Mouse (Mus musculus) forebrain, embryonic 14.5 days (tissue): Measurements from ENCODE around the gene Il4ra. TPM values are rescaled to one million over a fixed set of nuclear protein-coding genes. Genes with fewer than 3 reads are reported as not detected.

ENCODE experiments used
- ATAC-seq: fragments of 200-750 bp; cut with Nextera tagmentation; 2 replicates; pipeline ENCODE4 v1.8.0; 2017; ENCODE audit warnings: mild to moderate bottlenecking, moderate library complexity
- DNase-seq: peaks from one replicate; pipeline ENCODE4 v3.0.0-alpha.2; 2015; ENCODE audit warnings: low spot score
- H3K27ac ChIP-seq: fragments of 300-500 bp; sonication (generic); 2 replicates; pipeline ENCODE4 v1.5.1; 2014; ENCODE audit warnings: low read depth, mild to moderate bottlenecking, control low read depth, low read length, moderate library complexity
- H3K27me3 ChIP-seq: fragments of 300-500 bp; sonication (generic); replicated peaks from 2 replicates; pipeline ENCODE4 v1.6.1; 2014; ENCODE audit warnings: low read length, control low read depth, mixed read lengths; ENCODE audit not compliant: control insufficient read depth, insufficient read depth
- H3K36me3 ChIP-seq: fragments of 300-500 bp; sonication (generic); 2 replicates; pipeline ENCODE4 v1.6.1; 2014; ENCODE audit warnings: low read length, control low read depth; ENCODE audit not compliant: control insufficient read depth, insufficient read depth
- H3K4me1 ChIP-seq: fragments of 300-500 bp; sonication (generic); 2 replicates; pipeline ENCODE4 v1.6.1; 2014; ENCODE audit warnings: antibody characterized with exemption, low read length, control low read depth; ENCODE audit not compliant: control insufficient read depth, insufficient read depth
- H3K4me2 ChIP-seq: fragments of 300-500 bp; sonication (generic); 2 replicates; pipeline ENCODE4 v1.6.1; 2014; ENCODE audit warnings: mild to moderate bottlenecking, control low read depth, low read length
- H3K4me3 ChIP-seq: fragments of 300-500 bp; sonication (generic); 2 replicates; pipeline ENCODE4 v1.5.1; 2014; ENCODE audit warnings: low read depth, low read length, control low read depth
- H3K9ac ChIP-seq: fragments of 300-500 bp; sonication (generic); 2 replicates; pipeline ENCODE4 v1.6.1; 2014; ENCODE audit warnings: mild to moderate bottlenecking, low read length, control low read depth, moderate library complexity
- H3K9me3 ChIP-seq: fragments of 300-500 bp; sonication (generic); replicated peaks from 2 replicates; pipeline ENCODE4 v1.6.1; 2016; ENCODE audit warnings: low read length, control low read depth, mixed read lengths; ENCODE audit not compliant: control insufficient read depth
- WGBS: fragments of 180-500 bp; shearing (Covaris S2); extraction: QIAGEN DNeasy Blood & Tissue Kit; methylation state at CpG from one replicate; pipeline ENCODE4 v1.1.7; 2014; 5-methylcytosine and 5-hydroxymethylcytosine counted together
- polyA plus RNA-seq: library from polyadenylated mRNA; unstranded; fragments of >200 nt; fragmentation: Nextera tagmentation; extraction: Ambion mirVana; gene quantifications from 2 replicates; pipeline ENCODE4 v1.2.1, GENCODE M21; 2014

Gene Il4ra
- polyA plus RNA-seq, 1 experiment from 2014 or later: 1.1 TPM

GRCm38 (mm10) chr7:125516723-125517122, 35.2 kb upstream of the Il4ra start:
- ATAC-seq (no peak), DNase-seq (no peak)
- no peak overlapping the region for H3K4me2 ChIP-seq
- H3K27me3 ChIP-seq: no peaks in the 10 kb centered on the region
- no peaks in the 10 kb centered on the region for H3K9me3 ChIP-seq
- no peaks in the 10 kb centered on the region for H3K4me1 ChIP-seq
- no peak overlapping the region for H3K9ac ChIP-seq
- H3K36me3 ChIP-seq: no peaks in the 10 kb centered on the region
- no peak overlapping the region for H3K27ac ChIP-seq
- no peak overlapping the region for H3K4me3 ChIP-seq
- WGBS: 91% methylated on average over 8 of the region's 8 CpGs

- Histone ChIP-seq H3K36me3 (no peaks in the 10 kb centered on the region), H3K9ac (no peak overlapping the region), H3K9me3 (no peaks in the 10 kb centered on the region), H3K4me3 (no peak overlapping the region), H3K4me1 (no peaks in the 10 kb centered on the region), H3K27ac (no peak overlapping the region), H3K4me2 (no peak overlapping the region), H3K27me3 (no peaks in the 10 kb centered on the region)
- WGBS: 87% methylated on average over 6 of the region's 6 CpGs
- no peak for ATAC-seq
- DNase-seq: no peak
These were observed 34.5 kb upstream of the Il4ra start for GRCm38 (mm10) chr7:125517470-125517869.

- Histone ChIP-seq H3K9me3 (no peaks in the 10 kb centered on the region), H3K4me3 (no peak overlapping the region), H3K27me3 (no peaks in the 10 kb centered on the region), H3K4me1 (no peaks in the 10 kb centered on the region), H3K27ac (no peak overlapping the region), H3K36me3 (no peaks in the 10 kb centered on the region), H3K4me2 (no peak overlapping the region), H3K9ac (no peak overlapping the region)
- 94% methylated on average over 3 of the region's 3 CpGs for WGBS
- DNase-seq: no peak
- ATAC-seq: no peak
These were observed 32.2 kb upstream of the Il4ra start for GRCm38 (mm10) chr7:125519715-125520114.

- Histone ChIP-seq H3K4me3 (no peak overlapping the region), H3K36me3 (no peaks in the 10 kb centered on the region), H3K4me1 (no peaks in the 10 kb centered on the region), H3K27ac (no peak overlapping the region), H3K9me3 (no peaks in the 10 kb centered on the region), H3K4me2 (no peak overlapping the region), H3K27me3 (no peaks in the 10 kb centered on the region), H3K9ac (no peak overlapping the region)
- 79% methylated on average over 3 of the region's 3 CpGs for WGBS
- ATAC-seq: no peak
- DNase-seq: no peak
These were observed 28.9 kb upstream of the Il4ra start for GRCm38 (mm10) chr7:125523051-125523450.

DNA sequence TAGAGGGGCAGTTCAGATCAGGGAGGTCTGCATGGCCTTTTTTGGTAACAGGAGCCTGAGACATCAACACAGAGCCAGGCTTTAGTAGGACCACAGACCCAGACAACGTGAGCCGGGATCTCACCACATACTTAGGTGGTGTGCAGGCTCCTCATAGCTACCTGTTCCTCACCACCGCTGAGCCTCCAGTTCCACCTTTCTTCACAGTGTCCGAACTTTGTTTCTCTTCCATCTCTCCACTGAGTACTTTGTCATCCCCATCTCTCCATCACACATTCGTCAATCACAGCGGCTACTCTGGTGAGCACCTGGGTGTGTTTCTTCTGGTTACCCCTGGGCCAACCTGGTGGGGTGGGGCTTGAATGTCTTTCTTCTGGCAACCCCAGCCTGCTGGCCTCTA, 24.7 kb upstream of the Il4ra start:
- H3K4me2 ChIP-seq: no peak overlapping the region
- H3K36me3 ChIP-seq: no peaks in the 10 kb centered on the region
- no peaks in the 10 kb centered on the region for H3K4me1 ChIP-seq
- ATAC-seq (no peak), DNase-seq (no peak)
- H3K9me3 ChIP-seq: no peaks in the 10 kb centered on the region
- H3K9ac ChIP-seq: no peak overlapping the region
- H3K4me3 ChIP-seq: no peak overlapping the region
- H3K27ac ChIP-seq: no peak overlapping the region
- H3K27me3 ChIP-seq: no peaks in the 10 kb centered on the region
- 89% methylated on average over 6 of the region's 6 CpGs for WGBS

GRCm38 (mm10) chr7:125527901-125528580, 23.9 kb upstream of the Il4ra start:
- Histone ChIP-seq H3K9ac (no peak overlapping the region), H3K4me3 (no peak overlapping the region), H3K4me1 (no peaks in the 10 kb centered on the region), H3K36me3 (no peaks in the 10 kb centered on the region), H3K27me3 (no peaks in the 10 kb centered on the region), H3K27ac (no peak overlapping the region), H3K9me3 (no peaks in the 10 kb centered on the region), H3K4me2 (no peak overlapping the region)
- ATAC-seq (no peak), DNase-seq (no peak)
- 91% methylated on average over 9 of the region's 9 CpGs for WGBS

DNA sequence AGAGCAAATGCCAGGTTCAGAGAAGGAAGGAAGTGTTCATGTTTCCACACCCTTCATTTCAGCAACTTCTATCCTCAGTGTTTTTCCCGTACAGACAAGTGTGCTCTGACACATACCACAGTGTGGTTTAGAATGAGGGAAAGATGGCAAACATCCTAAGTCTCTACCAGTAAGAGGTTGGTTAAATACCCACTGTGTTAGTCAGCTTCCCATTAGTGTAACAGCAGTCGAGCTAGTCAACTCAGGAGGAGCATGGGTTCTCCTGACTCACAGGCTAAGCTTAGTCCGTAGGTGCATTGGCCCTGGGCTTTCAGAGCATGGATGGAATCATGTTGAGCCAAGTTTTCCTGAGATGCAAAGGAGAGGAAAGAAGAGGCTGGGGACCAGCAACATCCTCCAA, 12.6 kb upstream of the Il4ra start:
- WGBS: 92% methylated on average over 3 of the region's 3 CpGs

DNA sequence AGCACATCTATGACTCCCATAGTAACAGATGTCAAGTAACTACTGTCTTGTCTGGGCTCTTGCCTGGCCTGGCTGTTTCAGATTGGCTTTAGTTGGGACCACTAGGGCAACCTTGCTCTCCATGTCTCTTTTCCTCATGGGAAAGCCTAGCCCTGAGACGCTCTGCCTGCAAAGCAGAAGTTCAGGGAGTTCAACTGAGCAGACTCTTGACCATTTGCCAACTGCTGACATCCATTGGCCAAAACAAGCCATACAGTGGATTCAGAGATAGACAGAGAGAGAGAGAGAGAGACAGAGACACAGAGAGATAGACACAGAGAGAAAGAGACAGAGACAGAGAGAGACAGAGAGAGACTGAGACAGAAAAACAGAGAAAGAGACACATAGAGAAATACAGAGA, 10.9 kb upstream of the Il4ra start:
- ATAC-seq: no peak

More for the DNA sequence above, 12.6 kb upstream of the Il4ra start:
- ATAC-seq: no peak
- Histone ChIP-seq H3K9ac (no peak overlapping the region), H3K4me3 (no peak overlapping the region), H3K4me2 (no peak overlapping the region), H3K27me3 (no peaks in the 10 kb centered on the region), H3K36me3 (no peaks in the 10 kb centered on the region), H3K9me3 (no peaks in the 10 kb centered on the region), H3K4me1 (no peaks in the 10 kb centered on the region), H3K27ac (no peak overlapping the region)
- DNase-seq: no peak

GRCm38 (mm10) chr7:125541821-125542220, 10.1 kb upstream of the Il4ra start:
- no peaks in the 10 kb centered on the region for H3K36me3 ChIP-seq
- whole genome bisulfite sequencing: 82% methylated on average over 2 of the region's 2 CpGs
- no peak overlapping the region for H3K9ac ChIP-seq

More for the DNA sequence above, 10.9 kb upstream of the Il4ra start:
- no peak overlapping the region for H3K9ac ChIP-seq
- DNase-seq: no peak
- H3K9me3 ChIP-seq: no peaks in the 10 kb centered on the region
- no peak overlapping the region for H3K27ac ChIP-seq
- WGBS: 89% methylated on average over 1 of the region's 1 CpGs
- no peaks in the 10 kb centered on the region for H3K27me3 ChIP-seq
- no peak overlapping the region for H3K4me3 ChIP-seq
- H3K4me1 ChIP-seq: no peaks in the 10 kb centered on the region
- H3K4me2 ChIP-seq: no peak overlapping the region
- H3K36me3 ChIP-seq: no peaks in the 10 kb centered on the region

More at GRCm38 (mm10) chr7:125541821-125542220, 10.1 kb upstream of the Il4ra start:
- Histone ChIP-seq H3K9me3 (no peaks in the 10 kb centered on the region), H3K4me2 (no peak overlapping the region), H3K27ac (no peak overlapping the region), H3K27me3 (no peaks in the 10 kb centered on the region), H3K4me1 (no peaks in the 10 kb centered on the region), H3K4me3 (no peak overlapping the region)
- ATAC-seq (no peak), DNase-seq (no peak)
